Mouse (Mus musculus): ENCODE measurements around the gene Pop5.

- TF ChIP-seq CTCF (IDR thresholded peaks at IDR 0.05; ENCODE audit: extremely low read depth, insufficient read length, insufficient replicate concordance, low read depth, low read length): no peak
- no peak for TF ChIP-seq POLR2A (IDR thresholded peaks at IDR 0.05; ENCODE audit: low read depth, low read length)
These were observed 2.4 kb upstream of the Pop5 start for GRCm38 (mm10) chr5:115233031-115233780.
